Mouse (Mus musculus) kidney, adult 2 months (tissue): ENCODE data around the gene A230072I06Rik.

Source experiments
- CTCF ChIP-seq: fragments of 200-500 bp; conservative IDR thresholded peaks from 2 replicates; pipeline ENCODE4 v1.5.1; 2011; ENCODE audit warnings: low read depth, mild to moderate bottlenecking, control low read depth, low read length, moderate library complexity, mixed read lengths; ENCODE audit not compliant: insufficient read depth, insufficient read length
- POLR2A ChIP-seq: fragments of 200-500 bp; IDR thresholded peaks from one replicate; pipeline ENCODE4 v1.6.1; 2011; ENCODE audit warnings: low read depth, low read length, control low read depth

- TF ChIP-seq CTCF (no peak), POLR2A (no peak)
Observed at GRCm38 (mm10) chr8:12322071-12322470, 43.5 kb downstream of the A230072I06Rik start.
